Mouse (Mus musculus): ENCODE measurements around the gene Trim16. TPM values are rescaled to one million over a fixed set of nuclear protein-coding genes. Genes with fewer than 3 reads are reported as not detected.

Gene Trim16
- polyA plus RNA-seq, 1 experiment from 2014 or later, result 6.8 TPM

DNA sequence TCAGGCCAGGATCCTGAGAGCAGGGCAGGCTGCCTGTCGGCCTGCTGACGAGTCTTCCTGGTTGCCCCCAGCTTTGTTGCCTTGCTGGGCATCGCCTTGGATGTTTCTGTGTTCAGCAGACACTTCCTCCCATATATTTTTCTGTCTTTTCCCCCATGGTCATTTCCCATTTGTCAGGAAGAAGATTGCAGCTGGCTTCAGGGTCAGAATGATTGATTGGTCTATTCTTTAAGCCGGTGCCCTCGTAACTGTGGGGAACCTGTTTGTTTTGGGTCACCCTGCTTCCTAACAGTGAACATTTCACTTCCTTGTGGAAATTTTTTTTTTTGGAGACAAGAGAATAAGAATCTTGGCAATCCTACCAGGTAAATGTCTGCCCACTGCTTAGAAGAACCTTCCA lies 65.3 kb downstream of the Trim16 start:
- H3K9ac ChIP-seq (replicated peaks; ENCODE audit: low read length), result no peak overlapping the region
- H3K36me3 ChIP-seq (ENCODE audit: control insufficient read depth, insufficient read depth, low read length), result peaks cover 58% of the 10 kb centered on the region
- whole genome bisulfite sequencing, result 94% methylated on average over 5 of the region's 5 CpGs

DNA sequence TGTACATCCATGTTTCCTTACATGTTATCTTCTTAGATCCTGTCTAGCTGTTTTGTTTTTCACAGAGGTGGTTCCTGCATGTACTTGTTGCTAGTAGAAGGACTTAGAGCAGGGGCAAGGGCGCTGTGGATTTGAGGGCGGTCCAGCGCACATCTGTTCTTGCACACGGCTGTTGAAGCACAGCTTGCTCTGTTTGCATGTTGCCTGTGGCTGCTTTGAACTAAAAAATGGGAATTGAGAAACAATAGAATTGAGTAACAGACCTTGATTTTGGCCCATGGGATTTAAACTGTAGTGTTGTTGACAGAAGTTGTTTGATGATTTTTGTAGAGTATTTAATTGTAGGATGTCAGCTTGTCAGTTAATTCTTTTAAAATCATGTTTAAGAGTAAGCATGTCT lies 70.8 kb downstream of the Trim16 start:
- H3K27me3 ChIP-seq (ENCODE audit: control insufficient read depth, insufficient read depth, low read length), result no peaks in the 10 kb centered on the region
- no peak overlapping the region for H3K9ac ChIP-seq (replicated peaks; ENCODE audit: low read length)
- H3K4me2 ChIP-seq (ENCODE audit: low read length), result no peak overlapping the region
- H3K4me3 ChIP-seq (replicated peaks; ENCODE audit: low read depth, low read length), result no peak overlapping the region
- no peaks in the 10 kb centered on the region for H3K4me1 ChIP-seq (ENCODE audit: control insufficient read depth, insufficient read depth, low read length)
- WGBS, result 86% methylated on average over 4 of the region's 4 CpGs
- H3K27ac ChIP-seq (replicated peaks; ENCODE audit: low read depth, low read length), result no peak overlapping the region
- DNase-seq (no peak), ATAC-seq (ENCODE audit: low FRiP score, low TSS enrichment) (no peak)
- H3K36me3 ChIP-seq (ENCODE audit: control insufficient read depth, insufficient read depth, low read length), result peaks cover 65% of the 10 kb centered on the region
- no peaks in the 10 kb centered on the region for H3K9me3 ChIP-seq (ENCODE audit: control insufficient read depth, low read length)

More for the DNA sequence above, 65.3 kb downstream of the Trim16 start:
- Histone ChIP-seq H3K4me1 (ENCODE audit: control insufficient read depth, insufficient read depth, low read length) (0 out of 2 replicates have a peak, but pooled peaks cover 2% of the 10 kb centered on the region), H3K27me3 (ENCODE audit: control insufficient read depth, insufficient read depth, low read length) (no peaks in the 10 kb centered on the region), H3K27ac (replicated peaks; ENCODE audit: low read depth, low read length) (no peak overlapping the region), H3K9me3 (ENCODE audit: control insufficient read depth, low read length) (no peaks in the 10 kb centered on the region), H3K4me3 (replicated peaks; ENCODE audit: low read depth, low read length) (no peak overlapping the region), H3K4me2 (ENCODE audit: low read length) (no peak overlapping the region)
- ATAC-seq (ENCODE audit: low FRiP score, low TSS enrichment), result no peak
- DNase-seq, result no peak

- ATAC-seq (ENCODE audit: low FRiP score, low TSS enrichment) (no peak), DNase-seq (no peak)
- Histone ChIP-seq H3K9me3 (ENCODE audit: control insufficient read depth, low read length) (no peaks in the 10 kb centered on the region), H3K4me3 (replicated peaks; ENCODE audit: low read depth, low read length) (no peak overlapping the region), H3K27ac (replicated peaks; ENCODE audit: low read depth, low read length) (no peak overlapping the region), H3K36me3 (ENCODE audit: control insufficient read depth, insufficient read depth, low read length) (peaks cover 56% of the 10 kb centered on the region), H3K9ac (replicated peaks; ENCODE audit: low read length) (no peak overlapping the region), H3K4me1 (ENCODE audit: control insufficient read depth, insufficient read depth, low read length) (no peaks in the 10 kb centered on the region), H3K4me2 (ENCODE audit: low read length) (no peak overlapping the region), H3K27me3 (ENCODE audit: control insufficient read depth, insufficient read depth, low read length) (no peaks in the 10 kb centered on the region)
- WGBS, result 96% methylated on average over 11 of the region's 11 CpGs
Measured at GRCm38 (mm10) chr11:62891763-62892162, 71.7 kb downstream of the Trim16 start.

Other genes starting within 250 kb of the Trim16 start
- 26.4 and 28.0 TPM in 2 replicates for gene Trpv2, start 245.7 kb upstream of the Trim16 start, polyA plus RNA-seq (2014; fragmentation: Nextera tagmentation; extraction: Ambion mirVana)
- 11.1 and 13.1 TPM in 2 replicates for gene Lrrc75a, start 171.7 kb upstream of the Trim16 start, polyA plus RNA-seq (2014; fragmentation: Nextera tagmentation; extraction: Ambion mirVana)
- gene Mmgt2, start 171.6 kb upstream of the Trim16 start, polyA plus RNA-seq (2014; fragmentation: Nextera tagmentation; extraction: Ambion mirVana), result 21.6 TPM in 2 replicates
- gene Zfp287, start 88.3 kb upstream of the Trim16 start, polyA plus RNA-seq (2014; fragmentation: Nextera tagmentation; extraction: Ambion mirVana), result 18.9 and 25.2 TPM in 2 replicates
- gene Gm10428, start 67.1 kb upstream of the Trim16 start, polyA plus RNA-seq (2014; fragmentation: Nextera tagmentation; extraction: Ambion mirVana), result not detected in 2 replicates
- 31.2 and 32.5 TPM in 2 replicates for gene Zfp286, start 30.8 kb upstream of the Trim16 start, polyA plus RNA-seq (2014; fragmentation: Nextera tagmentation; extraction: Ambion mirVana)
- 0.24 and 0.27 TPM in 2 replicates for gene Fbxw10, start 26.8 kb downstream of the Trim16 start, polyA plus RNA-seq (2014; fragmentation: Nextera tagmentation; extraction: Ambion mirVana)
- gene Tvp23b, start 59.2 kb downstream of the Trim16 start, polyA plus RNA-seq (2014; fragmentation: Nextera tagmentation; extraction: Ambion mirVana), result 55.9 and 58.9 TPM in 2 replicates
- not detected in 2 replicates for gene Cdrt4, start 131.0 kb downstream of the Trim16 start, polyA plus RNA-seq (2014; fragmentation: Nextera tagmentation; extraction: Ambion mirVana)
- gene Tekt3, start 241.4 kb downstream of the Trim16 start, polyA plus RNA-seq (2014; fragmentation: Nextera tagmentation; extraction: Ambion mirVana), result not detected in 2 replicates

All from midbrain, embryonic 14.5 days (tissue).